Mouse (Mus musculus): ENCODE results near the gene Cobll1.

The Cobll1 gene

GRCm38 (mm10) chr2:65147431-65147830 lies 91.8 kb downstream of the Cobll1 start:
- no peak for DNase-seq (ENCODE audit: low spot score in 2 of 2)

- DNase-seq (ENCODE audit: low spot score in 2 of 2), result peak; percentile 38 to 40
Measured at GRCm38 (mm10) chr2:65145421-65146117, 93.6 kb downstream of the Cobll1 start.

GRCm38 (mm10) chr2:65141093-65141661 lies 98.0 kb downstream of the Cobll1 start:
- no peak for DNase-seq (ENCODE audit: low spot score in 2 of 2)

- no peak for DNase-seq (ENCODE audit: low spot score in 2 of 2)
Measured at GRCm38 (mm10) chr2:65140330-65140922, 98.8 kb downstream of the Cobll1 start.

- no peak for DNase-seq (ENCODE audit: low spot score in 2 of 2)
Measured at GRCm38 (mm10) chr2:65139606-65140329, 99.4 kb downstream of the Cobll1 start.

- DNase-seq (ENCODE audit: low spot score in 2 of 2), result peak in 1 of 2 experiments; percentile 3
Measured at GRCm38 (mm10) chr2:65138992-65139391, 100.2 kb downstream of the Cobll1 start.

- DNase-seq (ENCODE audit: low spot score in 2 of 2), result no peak
Measured at GRCm38 (mm10) chr2:65126141-65126783, 112.9 kb downstream of the Cobll1 start.

GRCm38 (mm10) chr2:65123702-65124101 lies 115.5 kb downstream of the Cobll1 start:
- DNase-seq (ENCODE audit: low spot score in 2 of 2), result no peak

- no peak for DNase-seq (ENCODE audit: low spot score in 2 of 2)
Measured at GRCm38 (mm10) chr2:65121435-65121834, 117.8 kb downstream of the Cobll1 start.

GRCm38 (mm10) chr2:65121012-65121411 lies 118.2 kb downstream of the Cobll1 start:
- no peak for DNase-seq (ENCODE audit: low spot score in 2 of 2)

GRCm38 (mm10) chr2:65120112-65120511 lies 119.1 kb downstream of the Cobll1 start:
- no peak for DNase-seq (ENCODE audit: low spot score in 2 of 2)

- no peak for DNase-seq (ENCODE audit: low spot score in 2 of 2)
Measured at GRCm38 (mm10) chr2:65119667-65120066, 119.5 kb downstream of the Cobll1 start.

- no peak for DNase-seq (ENCODE audit: low spot score in 2 of 2)
Measured at GRCm38 (mm10) chr2:65119076-65119475, 120.1 kb downstream of the Cobll1 start.

GRCm38 (mm10) chr2:65117859-65118258 lies 121.3 kb downstream of the Cobll1 start:
- no peak for DNase-seq (ENCODE audit: low spot score in 2 of 2)

- DNase-seq (ENCODE audit: low spot score in 2 of 2), result no peak
Measured at GRCm38 (mm10) chr2:65116428-65117125, 122.6 kb downstream of the Cobll1 start.

- no peak for DNase-seq (ENCODE audit: low spot score in 2 of 2)
Measured at GRCm38 (mm10) chr2:65113191-65113590, 126.0 kb downstream of the Cobll1 start.

GRCm38 (mm10) chr2:65104569-65104968 lies 134.6 kb downstream of the Cobll1 start:
- DNase-seq (ENCODE audit: low spot score in 2 of 2), result no peak

- DNase-seq (ENCODE audit: low spot score in 2 of 2), result no peak
Measured at GRCm38 (mm10) chr2:65103801-65104200, 135.4 kb downstream of the Cobll1 start.

- DNase-seq (ENCODE audit: low spot score in 2 of 2), result peak in 1 of 2 experiments; percentile 8
Measured at GRCm38 (mm10) chr2:65101388-65101787, 137.8 kb downstream of the Cobll1 start.

- DNase-seq (ENCODE audit: low spot score in 2 of 2), result no peak
Measured at GRCm38 (mm10) chr2:65100001-65100400, 139.2 kb downstream of the Cobll1 start.

- no peak for DNase-seq (ENCODE audit: low spot score in 2 of 2)
Measured at GRCm38 (mm10) chr2:65095571-65095970, 143.6 kb downstream of the Cobll1 start.

All from spleen, postnatal 36 days (tissue).